Mouse (Mus musculus): Measurements from ENCODE around the gene Setd2.

Gene Setd2

GRCm38 (mm10) chr9:110532538-110533291 is at the start of gene Setd2:
Gene Setd2 (plus strand): TSS chr9:110532597.
- POLR2A ChIA-PET = interaction anchor here (0.8 to 3.2 kb wide), 21 partner anchors 10 to 401 kb away, joined by 3 to 17 read pairs (median 4); partner anchors contain the start of genes Kif9 (in 2 of the 4), Klhl18 (in 2 of the 4), Nradd (in 2 of the 4) and Ccdc12 (in 1 of the 4)
- CTCF ChIA-PET = interaction anchor here in 3 of 4 experiments (0.6 to 1.0 kb wide), 3 partner anchors 121 to 410 kb away, joined by 3 to 4 read pairs (median 3); no protein-coding TSS in a partner anchor

GRCm38 (mm10) chr9:110488841-110489240 is 43.6 kb upstream of the Setd2 start:
- POLR2A ChIA-PET = interaction anchor here in 3 of 4 experiments (0.8 to 3.4 kb wide), 7 partner anchors 9 to 137 kb away, joined by 3 to 16 read pairs (median 3); partner anchors contain the start of genes Klhl18 (in 3 of the 3), Kif9 (in 2 of the 3) and Ptpn23 (in 1 of the 3)
- CTCF ChIA-PET = interaction anchor here in 3 of 4 experiments (0.5 to 1.4 kb wide), 5 partner anchors 9 to 454 kb away, joined by 3 to 10 read pairs (median 3); no protein-coding TSS in a partner anchor

DNA sequence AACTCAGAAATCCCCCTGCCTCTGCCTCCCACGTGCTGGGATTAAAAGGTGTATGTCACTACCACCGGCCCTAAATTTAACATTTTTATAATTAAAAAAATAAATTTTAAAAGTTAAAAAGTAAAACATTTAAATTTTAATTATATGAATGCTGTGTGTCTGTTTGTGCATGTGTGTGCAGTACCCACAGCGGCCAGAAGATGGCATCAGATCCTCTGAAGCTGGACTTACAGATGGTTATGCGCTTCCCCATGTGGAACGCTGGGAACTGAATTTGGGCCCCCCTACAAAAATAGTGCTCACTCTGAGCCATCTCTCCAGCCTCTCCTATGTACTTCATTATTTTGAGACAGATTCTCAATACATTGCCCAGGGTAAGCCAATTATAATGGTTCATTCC is 41.5 kb upstream of the Setd2 start:
- CTCF ChIA-PET = interaction anchor here in 3 of 4 experiments (0.6 to 1.2 kb wide), 7 partner anchors 9 to 291 kb away, joined by 3 to 5 read pairs (median 3); partner anchors contain the start of genes Kif9 (in 2 of the 3) and Klhl18 (in 2 of the 3)
- POLR2A ChIA-PET = interaction anchor here in 1 of 4 experiments (0.6 kb wide), 2 partner anchors 138 to 252 kb away, joined by 3 to 4 read pairs; no protein-coding TSS in a partner anchor

DNA sequence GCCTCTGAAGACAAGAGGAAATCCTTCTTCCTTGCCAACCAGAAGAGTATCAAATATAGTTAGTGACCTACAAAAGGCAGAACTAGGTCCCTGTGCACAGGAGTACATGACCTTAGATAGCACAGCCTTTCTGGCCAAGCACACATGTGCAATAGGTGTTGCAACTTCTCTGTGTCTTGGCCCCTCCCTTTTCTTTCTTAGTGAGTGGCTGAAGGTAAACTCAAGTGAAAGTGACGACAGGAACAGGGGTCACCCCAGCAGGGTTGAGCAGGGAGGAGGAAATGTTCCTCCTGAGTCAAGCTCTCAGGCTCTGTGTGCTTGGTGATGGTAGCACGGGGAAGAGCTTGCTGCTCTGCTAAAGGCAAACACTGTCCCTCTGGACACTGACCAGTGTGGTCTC is 6.7 kb upstream of the Setd2 start:
- CTCF ChIA-PET = no interaction called here
- POLR2A ChIA-PET = interaction anchor here in 2 of 4 experiments (0.5 to 1.1 kb wide), 3 partner anchors 13 to 71 kb away, joined by 3 to 4 read pairs (median 3); partner anchors contain the start of genes Kif9 (in 1 of the 2) and Klhl18 (in 1 of the 2)

DNA sequence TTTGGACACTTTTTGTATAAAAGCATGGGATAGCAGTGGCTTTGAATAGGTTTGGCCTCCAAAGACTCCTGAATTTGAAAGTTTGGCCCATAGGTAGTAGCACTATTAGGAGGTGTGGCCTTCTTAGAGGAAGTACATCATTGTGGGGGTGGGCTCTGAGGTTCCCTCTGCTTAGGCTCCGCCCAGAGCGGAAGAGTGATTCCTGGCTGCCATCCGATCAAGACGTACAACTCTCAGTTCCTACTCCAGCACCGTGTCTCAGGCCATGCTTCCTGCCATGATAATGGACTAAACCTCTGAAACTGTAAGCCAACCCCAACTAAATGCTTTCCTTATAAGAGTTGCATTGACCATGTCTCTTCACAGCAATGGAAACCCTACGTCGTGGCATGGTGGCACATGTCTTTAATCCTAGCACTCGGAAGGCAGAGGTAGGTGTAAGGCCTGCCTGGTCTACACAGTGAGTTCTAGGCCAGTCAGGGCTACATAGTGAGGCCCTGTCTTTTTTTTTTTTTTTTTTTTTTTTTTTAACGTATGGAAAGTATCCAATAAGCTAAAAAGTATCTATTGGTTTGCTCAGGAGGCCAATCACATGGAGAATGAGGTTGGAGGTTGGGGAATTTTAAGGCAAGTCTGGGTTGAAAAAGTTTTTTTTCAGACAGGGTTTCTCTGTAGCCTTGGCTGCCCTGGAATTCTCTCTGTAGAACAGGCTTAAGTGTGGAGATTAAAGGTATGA is 3.2 kb upstream of the Setd2 start:
- CTCF ChIA-PET = interaction anchor here in 2 of 4 experiments (0.6 kb wide), 3 partner anchors 41 to 167 kb away, joined by 4 read pairs; no protein-coding TSS in a partner anchor

DNA sequence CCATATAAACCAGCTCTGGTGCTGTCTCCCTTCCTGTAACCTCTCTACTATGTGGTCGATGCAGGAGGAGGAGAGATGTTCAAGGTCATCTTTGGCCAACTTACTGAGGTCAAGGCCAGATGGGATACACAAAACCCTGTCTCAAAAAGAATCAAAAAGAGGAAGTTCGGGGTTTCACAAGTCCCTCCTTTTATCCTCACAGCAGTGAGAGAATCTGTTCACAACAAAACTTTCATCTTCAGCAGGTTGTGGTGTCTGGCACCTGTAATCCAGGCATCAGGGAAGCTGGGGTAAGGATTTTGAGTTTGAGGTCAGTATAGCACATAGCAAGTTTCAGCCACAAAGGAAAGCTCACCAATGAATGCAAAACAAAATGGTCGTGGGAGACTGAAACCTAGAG is 1.7 kb upstream of the Setd2 start:
- ChIA-PET POLR2A (interaction anchor here in 2 of 4 experiments (1.1 to 2.9 kb wide), 8 partner anchors 8 to 430 kb away, joined by 3 to 17 read pairs (median 4); partner anchors contain the start of genes Kif9 (in 2 of the 2), Klhl18 (in 2 of the 2), Ccdc12 (in 1 of the 2) and Nradd (in 1 of the 2)), CTCF (interaction anchor here in 1 of 4 experiments (1.4 kb wide), 1 partner anchor 39 kb away, joined by 3 read pairs; no protein-coding TSS in a partner anchor)

More for the DNA sequence above, 3.2 kb upstream of the Setd2 start:
- POLR2A ChIA-PET = interaction anchor here (0.6 to 1.5 kb wide), 10 partner anchors 9 to 234 kb away, joined by 3 to 6 read pairs (median 3); partner anchors contain the start of gene Nradd (in 1 of the 4)

- ChIA-PET POLR2A (interaction anchor here (0.6 to 2.9 kb wide), 26 partner anchors 8 to 740 kb away, joined by 3 to 17 read pairs (median 4); partner anchors contain the start of genes Kif9 (in 2 of the 4), Klhl18 (in 2 of the 4), Nbeal2 (in 2 of the 4) and Ccdc12 (in 1 of the 4)), CTCF (interaction anchor here (0.6 to 1.4 kb wide), 10 partner anchors 40 to 925 kb away, joined by 3 to 8 read pairs (median 3); no protein-coding TSS in a partner anchor)
Observed at GRCm38 (mm10) chr9:110531151-110531791, 1.1 kb upstream of the Setd2 start.

GRCm38 (mm10) chr9:110531914-110532489 is 395 bp upstream of the Setd2 start:
- CTCF ChIA-PET = interaction anchor here (0.6 to 1.4 kb wide), 8 partner anchors 41 to 924 kb away, joined by 3 to 8 read pairs (median 4); no protein-coding TSS in a partner anchor
- POLR2A ChIA-PET = interaction anchor here (0.7 to 2.9 kb wide), 29 partner anchors 9 to 739 kb away, joined by 3 to 17 read pairs (median 4); partner anchors contain the start of genes Kif9 (in 2 of the 4), Klhl18 (in 2 of the 4), Nbeal2 (in 2 of the 4) and Ccdc12 (in 1 of the 4)

GRCm38 (mm10) chr9:110533645-110534044 is 1.2 kb downstream of the Setd2 start:
- ChIA-PET POLR2A (interaction anchor here in 3 of 4 experiments (0.7 to 3.2 kb wide), 19 partner anchors 9 to 402 kb away, joined by 3 to 8 read pairs (median 3); partner anchors contain the start of genes Kif9 (in 1 of the 3), Klhl18 (in 1 of the 3), Nradd (in 1 of the 3) and Ptpn23 (in 1 of the 3)), CTCF (interaction anchor here in 2 of 4 experiments (0.6 to 1.0 kb wide), 2 partner anchors 122 to 374 kb away, joined by 3 to 5 read pairs; no protein-coding TSS in a partner anchor)

GRCm38 (mm10) chr9:110535114-110535513 is 2.7 kb downstream of the Setd2 start:
- ChIA-PET POLR2A (interaction anchor here in 2 of 4 experiments (1.0 to 3.2 kb wide), 7 partner anchors 9 to 122 kb away, joined by 3 to 8 read pairs (median 4); partner anchors contain the start of gene Nradd (in 1 of the 2)), CTCF (interaction anchor here in 1 of 4 experiments (0.5 to 1.0 kb wide), 2 partner anchors 82 to 259 kb away, joined by 4 to 9 read pairs; no protein-coding TSS in a partner anchor)

DNA sequence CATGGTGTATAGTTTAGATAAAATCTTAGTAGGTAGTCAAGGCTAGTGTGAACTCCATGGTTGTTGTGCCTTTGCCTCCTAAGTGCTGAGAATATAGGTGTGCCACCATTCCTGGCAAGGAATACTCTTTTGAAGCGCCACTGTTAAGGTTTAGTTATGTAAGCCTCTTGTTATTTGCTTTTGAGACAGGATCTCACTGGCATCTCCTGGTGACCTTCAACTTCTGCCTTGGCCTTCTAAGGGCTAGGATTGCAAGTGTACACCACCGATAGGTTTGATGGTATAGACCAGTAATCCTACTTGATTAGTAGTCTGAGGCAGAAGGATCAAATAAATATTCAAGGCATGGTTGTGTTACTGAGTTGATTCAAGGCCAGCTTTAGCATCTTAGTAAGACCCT is 4.2 kb downstream of the Setd2 start:
- ChIA-PET CTCF (interaction anchor here in 2 of 4 experiments (0.6 to 0.7 kb wide), 2 partner anchors 122 to 264 kb away, joined by 3 to 4 read pairs; no protein-coding TSS in a partner anchor), POLR2A (interaction anchor here in 2 of 4 experiments (1.0 to 1.4 kb wide), 2 partner anchors 14 to 21 kb away, joined by 3 read pairs; no protein-coding TSS in a partner anchor)

DNA sequence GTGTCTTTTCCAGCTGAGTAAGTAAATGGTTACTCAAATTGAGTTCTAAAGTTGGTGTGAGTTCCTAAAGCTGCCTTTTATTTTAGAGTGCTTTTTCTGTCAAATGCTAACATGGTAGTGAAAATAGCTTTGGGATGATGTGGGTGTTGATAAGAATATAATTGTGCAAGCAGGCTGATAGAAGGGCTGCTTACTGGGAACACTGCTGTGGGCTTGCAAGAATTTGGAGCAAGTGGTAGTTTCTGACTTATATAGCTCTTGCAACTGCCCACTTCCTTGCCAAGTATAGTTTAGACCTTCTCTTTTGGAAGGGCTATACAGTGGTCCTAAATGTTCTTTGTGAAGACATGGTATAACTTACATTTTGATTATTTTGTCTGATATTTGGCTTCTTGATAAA is 6.1 kb downstream of the Setd2 start:
- ChIA-PET POLR2A (interaction anchor here in 3 of 4 experiments (0.6 to 1.6 kb wide), 6 partner anchors 9 to 707 kb away, joined by 3 to 4 read pairs (median 3); no protein-coding TSS in a partner anchor), CTCF (interaction anchor here in 1 of 4 experiments (0.6 kb wide), 1 partner anchor 307 kb away, joined by 4 read pairs; no protein-coding TSS in a partner anchor)

GRCm38 (mm10) chr9:110541988-110542387 is 9.6 kb downstream of the Setd2 start:
- POLR2A ChIA-PET = interaction anchor here in 3 of 4 experiments (0.6 to 2.3 kb wide), 9 partner anchors 9 to 209 kb away, joined by 3 to 12 read pairs (median 3); partner anchors contain the start of genes Setd2 (in 2 of the 3) and Nbeal2 (in 1 of the 3)
- CTCF ChIA-PET = interaction anchor here in 1 of 4 experiments (1.1 kb wide), 1 partner anchor 89 kb away, joined by 3 read pairs; no protein-coding TSS in a partner anchor

DNA sequence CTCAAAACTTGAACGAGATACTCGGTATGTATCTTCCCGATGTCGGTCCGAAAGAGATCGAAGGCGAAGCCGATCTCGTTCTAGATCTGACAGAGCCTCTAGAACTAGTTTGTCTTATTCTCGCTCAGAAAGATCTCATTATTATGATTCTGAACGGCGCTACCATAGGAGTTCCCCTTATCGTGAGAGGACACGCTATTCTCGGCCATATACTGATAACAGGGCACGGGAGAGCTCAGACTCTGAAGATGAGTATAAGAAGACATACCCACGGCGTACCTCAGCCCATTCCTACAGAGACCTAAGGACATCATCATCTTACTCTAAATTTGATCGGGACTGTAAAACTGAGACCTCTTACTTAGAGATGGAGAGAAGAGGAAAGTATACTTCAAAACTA is 15.9 kb downstream of the Setd2 start:
- CTCF ChIA-PET = no interaction called here
- POLR2A ChIA-PET = interaction anchor here in 3 of 4 experiments (0.6 to 1.4 kb wide), 4 partner anchors 8 to 164 kb away, joined by 3 to 4 read pairs (median 4); partner anchors contain the start of gene Ptpn23 (in 1 of the 3)

DNA sequence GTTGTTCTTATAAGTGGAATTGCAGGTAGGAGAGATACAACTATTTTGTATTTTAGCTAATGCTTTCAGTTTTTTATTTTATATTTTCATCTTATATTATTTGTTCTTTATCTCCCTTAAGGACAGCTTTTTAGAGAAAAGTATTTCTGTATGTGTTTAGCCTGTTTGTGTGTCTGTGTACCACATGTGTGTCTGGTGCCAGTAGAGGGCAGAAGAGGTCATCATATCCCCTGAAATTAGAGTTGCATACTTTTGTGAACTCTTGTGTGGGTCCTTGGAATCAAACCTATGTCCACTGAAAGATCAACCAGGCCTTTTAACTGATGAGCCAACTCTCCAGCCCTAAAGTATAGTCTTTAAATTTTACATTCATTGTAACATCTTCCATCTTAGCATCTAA is 35.9 kb downstream of the Setd2 start:
- CTCF ChIA-PET = interaction anchor here in 1 of 4 experiments (0.6 kb wide), 1 partner anchor 43 kb away, joined by 9 read pairs; no protein-coding TSS in a partner anchor
- POLR2A ChIA-PET = interaction anchor here in 1 of 4 experiments (1.8 to 2.7 kb wide), 2 partner anchors 9 to 15 kb away, joined by 8 to 10 read pairs; no protein-coding TSS in a partner anchor

DNA sequence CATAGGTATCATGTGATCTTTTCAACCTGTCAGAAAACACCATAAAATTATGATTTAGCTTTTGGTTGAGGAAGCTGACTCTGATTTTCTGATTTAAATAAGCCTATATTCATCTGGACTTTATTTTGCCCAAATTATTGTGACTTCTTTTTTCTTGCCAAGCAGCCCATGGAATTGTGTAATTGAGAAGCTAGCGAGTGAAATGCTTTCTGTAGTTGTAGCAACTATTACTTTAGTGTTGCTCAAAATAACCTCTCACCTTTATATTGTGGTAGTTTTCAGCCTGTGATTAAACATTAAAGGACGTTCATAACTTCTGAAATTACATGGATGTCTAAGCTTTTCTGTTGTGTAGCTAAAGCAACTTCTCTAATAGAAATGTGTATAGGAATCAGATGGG is 49.8 kb downstream of the Setd2 start:
- ChIA-PET POLR2A (interaction anchor here in 1 of 4 experiments (0.8 to 2.8 kb wide), 4 partner anchors 11 to 50 kb away, joined by 3 to 8 read pairs (median 4); no protein-coding TSS in a partner anchor), CTCF (interaction anchor here in 3 of 4 experiments (1.2 to 1.6 kb wide), 4 partner anchors 38 to 199 kb away, joined by 3 to 5 read pairs (median 4); no protein-coding TSS in a partner anchor)
